Mouse (Mus musculus): ENCODE results near the gene Plekhm2. TPM values are rescaled to one million over a fixed set of nuclear protein-coding genes. Genes with fewer than 3 reads are reported as not detected.

Plekhm2 gene
- polyA plus RNA-seq, 1 experiment from 2014 or later, result 6.3 TPM

- Histone ChIP-seq H3K27me3 (ENCODE audit: control insufficient read depth, insufficient read depth, low read length) (no peaks in the 10 kb centered on the region), H3K4me2 (ENCODE audit: low read depth, low read length) (no peak overlapping the region), H3K4me1 (ENCODE audit: control insufficient read depth, insufficient read depth, low read length) (peaks cover 10% of the 10 kb centered on the region), H3K27ac (ENCODE audit: low read length) (no peak overlapping the region), H3K9me3 (replicated peaks; ENCODE audit: control insufficient read depth, low read length) (no peaks in the 10 kb centered on the region), H3K36me3 (ENCODE audit: control insufficient read depth, insufficient read depth, low read length) (no peaks in the 10 kb centered on the region), H3K4me3 (replicated peaks; ENCODE audit: low read length) (no peak overlapping the region), H3K9ac (ENCODE audit: low read length) (no peak overlapping the region)
- 85% methylated on average over 8 of the region's 8 CpGs for WGBS
- ATAC-seq (ENCODE audit: insufficient read depth, low FRiP score), result no peak
These were observed 18.7 kb downstream of the Plekhm2 start for GRCm38 (mm10) chr4:141645988-141646387.

- Histone ChIP-seq H3K9ac (ENCODE audit: low read length) (no peak overlapping the region), H3K36me3 (ENCODE audit: control insufficient read depth, insufficient read depth, low read length) (no peaks in the 10 kb centered on the region; the same call in 1 of the 2 replicates)
These were observed 21.4 kb downstream of the Plekhm2 start for GRCm38 (mm10) chr4:141643118-141643855.

GRCm38 (mm10) chr4:141641961-141642811 is 22.5 kb downstream of the Plekhm2 start:
- Histone ChIP-seq H3K9ac (ENCODE audit: low read length) (no peak overlapping the region), H3K36me3 (ENCODE audit: control insufficient read depth, insufficient read depth, low read length) (no peaks in the 10 kb centered on the region; the same call in 1 of the 2 replicates), H3K9me3 (replicated peaks; ENCODE audit: control insufficient read depth, low read length) (no peaks in the 10 kb centered on the region), H3K4me2 (ENCODE audit: low read depth, low read length) (no peak overlapping the region), H3K4me3 (replicated peaks; ENCODE audit: low read length) (no peak overlapping the region), H3K27me3 (ENCODE audit: control insufficient read depth, insufficient read depth, low read length) (no peaks in the 10 kb centered on the region), H3K4me1 (ENCODE audit: control insufficient read depth, insufficient read depth, low read length) (peaks cover 10% of the 10 kb centered on the region), H3K27ac (ENCODE audit: low read length) (no peak overlapping the region)
- WGBS, result 77% methylated on average over 25 of the region's 25 CpGs
- ATAC-seq (ENCODE audit: insufficient read depth, low FRiP score), result 0 out of 2 replicates have a peak, but pooled peaks have one; percentile 25

More at GRCm38 (mm10) chr4:141643118-141643855, 21.4 kb downstream of the Plekhm2 start:
- peak; percentile 27; the same call in 1 of the 2 replicates for ATAC-seq (ENCODE audit: insufficient read depth, low FRiP score)
- Histone ChIP-seq H3K9me3 (replicated peaks; ENCODE audit: control insufficient read depth, low read length) (no peaks in the 10 kb centered on the region), H3K4me3 (replicated peaks; ENCODE audit: low read length) (no peak overlapping the region), H3K27ac (ENCODE audit: low read length) (peak overlapping the region; percentile 54), H3K4me2 (ENCODE audit: low read depth, low read length) (no peak overlapping the region), H3K4me1 (ENCODE audit: control insufficient read depth, insufficient read depth, low read length) (peaks cover 10% of the 10 kb centered on the region), H3K27me3 (ENCODE audit: control insufficient read depth, insufficient read depth, low read length) (no peaks in the 10 kb centered on the region)
- WGBS, result 40% methylated on average over 7 of the region's 7 CpGs

GRCm38 (mm10) chr4:141641353-141641771 is 23.3 kb downstream of the Plekhm2 start:
- ATAC-seq (ENCODE audit: insufficient read depth, low FRiP score), result no peak
- H3K27ac ChIP-seq (ENCODE audit: low read length), result no peak overlapping the region

GRCm38 (mm10) chr4:141639474-141639873 is 25.2 kb downstream of the Plekhm2 start:
- WGBS, result 76% methylated on average over 11 of the region's 11 CpGs
- peaks cover 10% of the 10 kb centered on the region for H3K4me1 ChIP-seq (ENCODE audit: control insufficient read depth, insufficient read depth, low read length)
- no peak overlapping the region for H3K4me2 ChIP-seq (ENCODE audit: low read depth, low read length)
- H3K4me3 ChIP-seq (replicated peaks; ENCODE audit: low read length), result no peak overlapping the region
- no peaks in the 10 kb centered on the region for H3K9me3 ChIP-seq (replicated peaks; ENCODE audit: control insufficient read depth, low read length)
- H3K9ac ChIP-seq (ENCODE audit: low read length), result no peak overlapping the region
- H3K27ac ChIP-seq (ENCODE audit: low read length), result no peak overlapping the region
- H3K27me3 ChIP-seq (ENCODE audit: control insufficient read depth, insufficient read depth, low read length), result no peaks in the 10 kb centered on the region
- H3K36me3 ChIP-seq (ENCODE audit: control insufficient read depth, insufficient read depth, low read length), result no peaks in the 10 kb centered on the region; the same call in 1 of the 2 replicates
- ATAC-seq (ENCODE audit: insufficient read depth, low FRiP score), result no peak

More at GRCm38 (mm10) chr4:141641353-141641771, 23.3 kb downstream of the Plekhm2 start:
- H3K4me3 ChIP-seq (replicated peaks; ENCODE audit: low read length), result no peak overlapping the region
- no peaks in the 10 kb centered on the region for H3K9me3 ChIP-seq (replicated peaks; ENCODE audit: control insufficient read depth, low read length)
- H3K27me3 ChIP-seq (ENCODE audit: control insufficient read depth, insufficient read depth, low read length), result no peaks in the 10 kb centered on the region
- no peaks in the 10 kb centered on the region; the same call in 1 of the 2 replicates for H3K36me3 ChIP-seq (ENCODE audit: control insufficient read depth, insufficient read depth, low read length)
- peaks cover 10% of the 10 kb centered on the region for H3K4me1 ChIP-seq (ENCODE audit: control insufficient read depth, insufficient read depth, low read length)
- no peak overlapping the region for H3K9ac ChIP-seq (ENCODE audit: low read length)
- 84% methylated on average over 7 of the region's 7 CpGs for WGBS
- H3K4me2 ChIP-seq (ENCODE audit: low read depth, low read length), result no peak overlapping the region

GRCm38 (mm10) chr4:141636693-141637092 is 28.0 kb downstream of the Plekhm2 start:
- Histone ChIP-seq H3K27me3 (ENCODE audit: control insufficient read depth, insufficient read depth, low read length) (no peaks in the 10 kb centered on the region), H3K27ac (ENCODE audit: low read length) (no peak overlapping the region), H3K9me3 (replicated peaks; ENCODE audit: control insufficient read depth, low read length) (no peaks in the 10 kb centered on the region), H3K9ac (ENCODE audit: low read length) (no peak overlapping the region), H3K4me1 (ENCODE audit: control insufficient read depth, insufficient read depth, low read length) (no peaks in the 10 kb centered on the region; the same call in 1 of the 2 replicates), H3K4me2 (ENCODE audit: low read depth, low read length) (no peak overlapping the region), H3K4me3 (replicated peaks; ENCODE audit: low read length) (no peak overlapping the region), H3K36me3 (ENCODE audit: control insufficient read depth, insufficient read depth, low read length) (peaks cover 6% of the 10 kb centered on the region)
- ATAC-seq (ENCODE audit: insufficient read depth, low FRiP score), result no peak
- 93% methylated on average over 5 of the region's 5 CpGs for WGBS

- H3K4me1 ChIP-seq (ENCODE audit: control insufficient read depth, insufficient read depth, low read length), result no peaks in the 10 kb centered on the region
- no peak overlapping the region for H3K9ac ChIP-seq (ENCODE audit: low read length)
- peaks cover 9% of the 10 kb centered on the region for H3K36me3 ChIP-seq (ENCODE audit: control insufficient read depth, insufficient read depth, low read length)
- 80% methylated on average over 9 of the region's 9 CpGs for WGBS
- H3K4me3 ChIP-seq (replicated peaks; ENCODE audit: low read length), result no peak overlapping the region
- ATAC-seq (ENCODE audit: insufficient read depth, low FRiP score), result no peak
- no peak overlapping the region for H3K4me2 ChIP-seq (ENCODE audit: low read depth, low read length)
- no peaks in the 10 kb centered on the region for H3K27me3 ChIP-seq (ENCODE audit: control insufficient read depth, insufficient read depth, low read length)
- H3K27ac ChIP-seq (ENCODE audit: low read length), result no peak overlapping the region
- no peaks in the 10 kb centered on the region for H3K9me3 ChIP-seq (replicated peaks; ENCODE audit: control insufficient read depth, low read length)
These were observed 28.7 kb downstream of the Plekhm2 start for GRCm38 (mm10) chr4:141635991-141636390.

- ATAC-seq (ENCODE audit: insufficient read depth, low FRiP score), result no peak
- H3K4me1 ChIP-seq (ENCODE audit: control insufficient read depth, insufficient read depth, low read length), result no peaks in the 10 kb centered on the region
- 90% methylated on average over 21 of the region's 21 CpGs for WGBS
- no peaks in the 10 kb centered on the region for H3K27me3 ChIP-seq (ENCODE audit: control insufficient read depth, insufficient read depth, low read length)
- H3K9me3 ChIP-seq (replicated peaks; ENCODE audit: control insufficient read depth, low read length), result no peaks in the 10 kb centered on the region
- H3K4me3 ChIP-seq (replicated peaks; ENCODE audit: low read length), result no peak overlapping the region
- H3K4me2 ChIP-seq (ENCODE audit: low read depth, low read length), result no peak overlapping the region
- H3K9ac ChIP-seq (ENCODE audit: low read length), result no peak overlapping the region
- H3K36me3 ChIP-seq (ENCODE audit: control insufficient read depth, insufficient read depth, low read length), result peaks cover 17% of the 10 kb centered on the region
- H3K27ac ChIP-seq (ENCODE audit: low read length), result no peak overlapping the region
These were observed 32.4 kb downstream of the Plekhm2 start for GRCm38 (mm10) chr4:141632111-141632873.

Measured in stomach, embryonic 16.5 days (tissue).